Mouse (Mus musculus) thymus, adult 2 months (tissue): Measurements from ENCODE around the gene Rabepk. TPM values are rescaled to one million over a fixed set of nuclear protein-coding genes. Genes with fewer than 3 reads are reported as not detected.
"Not testable (repeated sequence)": the region's sequence is repeated elsewhere in the genome, so short reads cannot be mapped to it uniquely, and the experiment has no call there.

Experiments
- DNase-seq: peaks from one replicate; pipeline ENCODE4 v3.0.0; 2021
- H3K27ac ChIP-seq: fragments of 200-500 bp; 2 replicates; pipeline ENCODE4 v1.5.1; 2012; ENCODE audit warnings: low read length, control low read depth; ENCODE audit not compliant: control insufficient read depth, insufficient read depth
- H3K27me3 ChIP-seq: fragments of 200-500 bp; 2 replicates; pipeline ENCODE4 v1.6.1; 2012; ENCODE audit warnings: mild to moderate bottlenecking, low read length, moderate library complexity, mixed read lengths; ENCODE audit not compliant: control insufficient read depth, insufficient read depth
- H3K36me3 ChIP-seq: fragments of 200-500 bp; 2 replicates; pipeline ENCODE4 v1.6.1; 2012; ENCODE audit warnings: mild to moderate bottlenecking, low read length, moderate library complexity; ENCODE audit not compliant: control insufficient read depth, insufficient read depth
- H3K4me1 ChIP-seq: fragments of 200-500 bp; replicated peaks from 2 replicates; pipeline ENCODE4 v1.6.1; 2012; ENCODE audit warnings: low read length; ENCODE audit not compliant: control insufficient read depth, insufficient read depth
- H3K4me3 ChIP-seq: fragments of 200-500 bp; 2 replicates; pipeline ENCODE4 v1.5.1; 2012; ENCODE audit warnings: mild to moderate bottlenecking, low read length, control low read depth, moderate library complexity; ENCODE audit not compliant: control insufficient read depth, insufficient read depth
- CTCF ChIP-seq: fragments of 200-500 bp; IDR thresholded peaks from 2 replicates; pipeline ENCODE4 v1.5.1; 2012; ENCODE audit warnings: mild to moderate bottlenecking, control low read depth, low read length, moderate library complexity, borderline replicate concordance; ENCODE audit not compliant: control insufficient read depth, poor library complexity, insufficient read depth; ENCODE audit errors: extremely low read depth
- POLR2A ChIP-seq: fragments of 200-500 bp; IDR thresholded peaks from 2 replicates; pipeline ENCODE4 v1.6.1; 2012; ENCODE audit warnings: mild to moderate bottlenecking, low read length, control low read depth, moderate library complexity; ENCODE audit not compliant: control insufficient read depth, poor library complexity, insufficient read depth; ENCODE audit errors: extremely low read depth
- WGBS: fragments of 180-500 bp; shearing (Covaris S2); methylation state at CpG from one replicate; pipeline ENCODE4 v1.1.7; 2018; 5-methylcytosine and 5-hydroxymethylcytosine counted together
- polyA plus RNA-seq: library from polyadenylated mRNA; depleted of rRNA; stranded (reverse); fragments of >200 nt; gene quantifications from 2 replicates; pipeline ENCODE4 v1.2.3, GENCODE M21; 2012

Rabepk gene
- polyA plus RNA-seq, 1 experiment, result 27.2 TPM

DNA sequence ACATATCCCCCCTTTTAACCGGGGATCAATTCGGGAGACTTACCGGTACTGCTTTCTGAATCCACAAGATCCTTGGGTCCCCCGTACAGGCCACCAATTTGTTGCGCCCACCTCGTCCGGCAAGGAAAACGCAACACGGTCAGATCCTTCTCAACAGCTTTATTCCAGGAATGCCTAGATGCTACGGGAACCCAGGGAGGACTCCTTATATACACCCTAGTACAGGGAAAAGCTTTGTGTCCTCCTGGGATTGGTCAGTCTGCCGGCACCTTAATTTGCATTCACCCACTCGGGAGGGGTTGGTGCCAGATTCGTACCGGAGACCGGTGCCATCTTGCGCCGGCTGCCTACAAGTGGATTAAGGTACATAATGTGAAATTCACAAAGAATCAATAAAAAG lies 33.9 kb upstream of the Rabepk start:
- DNase-seq, result no peak
- WGBS, result 94% methylated on average over 17 of the region's 17 CpGs
- TF ChIP-seq CTCF (no peak), POLR2A (no peak)

DNA sequence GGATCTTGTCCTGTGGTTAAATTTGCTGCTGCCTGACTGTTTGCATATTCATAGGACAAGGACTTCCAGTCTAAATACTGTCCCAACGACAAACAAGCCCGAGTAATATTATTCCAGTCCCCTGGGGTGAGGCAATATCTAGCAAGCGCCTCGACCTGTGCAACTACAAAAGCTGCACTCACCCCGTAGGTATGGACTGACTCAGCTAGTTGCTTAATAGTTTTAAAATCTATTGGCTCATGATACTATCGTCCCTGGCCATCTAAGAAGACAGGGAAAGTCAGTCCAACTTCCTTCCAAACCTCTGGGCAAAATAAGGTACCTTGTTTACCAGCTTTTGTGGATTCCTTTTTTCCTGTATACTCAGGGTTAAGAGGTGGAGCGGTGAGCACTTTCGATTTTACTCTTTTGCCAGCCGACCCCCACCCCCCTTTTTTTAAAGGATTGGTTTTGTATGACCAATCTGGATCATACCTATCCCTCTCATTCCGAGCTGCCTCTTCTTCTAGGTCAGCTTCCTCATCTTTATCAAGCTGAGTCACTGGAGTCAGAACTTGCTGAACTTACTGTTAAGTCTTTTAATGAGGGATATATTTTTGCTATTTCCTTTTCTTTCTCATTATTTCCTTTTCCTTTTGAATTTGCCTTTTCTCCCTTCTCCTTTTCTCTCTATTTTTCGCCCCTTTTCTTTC lies 33.2 kb upstream of the Rabepk start, which contains the start of gene Gm34653:
Gene Gm34653, plus strand, starts transcription at position 242 of the 692 bp plus-strand sequence.
- H3K4me3 ChIP-seq, DNase-seq, H3K27me3 ChIP-seq, H3K36me3 ChIP-seq, H3K27ac ChIP-seq, H3K4me1 ChIP-seq: not testable (repeated sequence)
- WGBS, result 69% methylated on average over 11 of the region's 11 CpGs

More for the DNA sequence above, 33.9 kb upstream of the Rabepk start:
- no peak overlapping the region for H3K27ac ChIP-seq
- H3K36me3 ChIP-seq, result no peaks in the 10 kb centered on the region
- H3K27me3 ChIP-seq, result no peaks in the 10 kb centered on the region
- H3K4me1 ChIP-seq, result no peaks in the 10 kb centered on the region
- H3K4me3 ChIP-seq, result no peak overlapping the region

DNA sequence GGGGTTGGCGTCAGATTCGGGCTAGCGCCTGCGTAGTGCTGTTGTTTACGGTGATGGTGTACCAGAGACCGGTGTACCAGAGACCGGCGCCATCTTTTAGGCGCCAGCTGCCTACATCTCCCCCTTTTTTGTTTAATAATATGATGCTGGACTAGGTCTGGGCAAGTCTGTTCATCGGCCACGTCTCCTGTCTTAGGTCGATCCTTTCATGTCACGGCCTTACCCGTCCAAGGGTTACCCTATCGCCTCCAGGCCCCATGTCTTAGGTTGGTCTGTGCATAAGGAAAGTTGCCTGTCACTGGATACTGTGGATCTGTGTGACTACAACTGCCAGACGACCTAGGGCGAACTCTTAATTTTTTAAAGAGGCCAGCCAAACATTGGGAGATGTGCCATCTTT lies 30.4 kb upstream of the Rabepk start:
- not testable (repeated sequence) for H3K4me3 ChIP-seq, H3K27ac ChIP-seq, DNase-seq, H3K27me3 ChIP-seq, H3K4me1 ChIP-seq, H3K36me3 ChIP-seq
- WGBS, result 98% methylated on average over 17 of the region's 17 CpGs

DNA sequence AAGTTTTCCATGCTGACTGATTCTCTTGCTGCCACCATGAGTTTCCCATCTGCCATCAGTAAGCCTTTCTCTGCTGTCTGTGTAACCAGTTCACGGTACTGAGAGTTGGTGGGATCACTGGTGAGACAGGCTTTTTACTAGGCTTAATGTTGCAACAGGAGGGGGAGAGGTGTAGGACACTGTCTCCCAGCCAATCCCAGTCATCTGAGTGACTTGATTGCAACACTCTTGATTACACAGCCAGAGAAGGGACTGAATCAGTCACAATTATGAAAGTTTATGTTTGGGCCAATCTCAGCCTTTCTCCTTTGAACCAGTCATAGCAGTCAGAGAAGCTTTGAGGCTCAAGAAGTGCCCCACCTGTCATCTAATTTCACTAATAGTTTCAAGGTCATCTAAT lies 28.3 kb upstream of the Rabepk start:
- peaks cover 5% of the 10 kb centered on the region for H3K4me1 ChIP-seq
- DNase-seq, result no peak
- TF ChIP-seq POLR2A (no peak), CTCF (no peak)
- no peak overlapping the region for H3K27ac ChIP-seq
- H3K27me3 ChIP-seq, result no peaks in the 10 kb centered on the region
- WGBS, result 94% methylated on average over 1 of the region's 1 CpGs
- H3K36me3 ChIP-seq, result no peaks in the 10 kb centered on the region
- H3K4me3 ChIP-seq, result no peak overlapping the region

DNA sequence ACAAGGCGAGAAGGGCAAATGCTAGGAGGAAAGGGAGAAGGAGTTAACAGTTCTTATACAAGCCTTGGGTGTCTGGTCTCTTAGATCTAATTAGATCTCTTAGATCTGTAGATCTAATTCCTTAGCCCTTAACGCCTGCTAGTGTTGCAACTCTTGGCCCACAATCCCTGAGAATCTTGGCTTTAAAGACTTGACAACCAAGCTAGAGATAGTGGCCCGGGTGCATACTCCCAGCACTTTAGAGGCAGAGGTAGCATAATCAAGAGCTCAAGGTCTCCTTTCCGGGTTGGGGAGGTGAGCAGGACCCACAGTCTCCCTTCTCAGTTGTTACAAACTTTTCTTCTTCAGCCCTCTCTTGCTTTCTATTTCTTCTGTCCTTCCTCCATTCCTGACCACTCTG lies 27.9 kb upstream of the Rabepk start:
- H3K27me3 ChIP-seq, result no peaks in the 10 kb centered on the region
- WGBS, result 94% methylated on average over 4 of the region's 4 CpGs
- no peak overlapping the region for H3K27ac ChIP-seq
- H3K4me3 ChIP-seq, result no peak overlapping the region
- H3K4me1 ChIP-seq, result peaks cover 5% of the 10 kb centered on the region
- no peak for TF ChIP-seq CTCF
- no peak for TF ChIP-seq POLR2A
- DNase-seq, result no peak
- peaks cover 2% of the 10 kb centered on the region for H3K36me3 ChIP-seq

DNA sequence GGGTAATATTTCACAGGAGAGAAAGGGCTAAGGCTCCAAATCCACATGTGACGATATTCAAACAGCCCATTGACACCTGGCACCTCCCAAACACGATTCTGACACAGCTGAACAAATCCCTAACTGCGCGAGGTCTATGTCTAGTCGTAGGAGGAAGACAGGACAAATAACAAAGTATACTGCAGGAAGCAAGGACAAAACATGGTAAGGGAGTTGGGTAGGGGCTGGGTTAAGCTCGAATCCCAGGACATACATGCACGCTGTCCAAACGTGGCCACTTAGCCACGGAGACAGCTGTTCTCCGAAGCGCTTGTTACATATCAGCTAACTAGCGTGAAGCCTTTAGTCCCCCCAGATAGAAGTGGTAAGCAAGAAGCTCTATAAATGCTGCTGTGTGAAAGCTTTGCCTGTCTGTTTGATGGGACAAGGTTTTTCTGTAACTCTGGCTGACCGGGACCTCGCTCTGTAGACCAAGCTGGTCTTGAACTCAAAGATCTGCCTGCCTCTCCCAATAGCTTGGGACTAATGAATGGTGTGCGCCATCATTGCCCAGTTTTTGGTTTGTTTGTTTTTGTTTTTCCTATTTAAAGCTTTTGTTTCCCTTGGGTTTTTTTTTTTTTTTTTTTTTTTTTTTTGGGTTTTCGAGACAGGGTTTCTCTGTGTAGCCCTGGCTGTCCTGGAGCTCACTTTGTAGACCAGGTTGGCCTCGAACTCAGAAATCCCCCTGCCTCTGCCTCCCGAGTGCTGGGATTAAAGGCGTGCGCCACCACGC lies 26.9 kb upstream of the Rabepk start:
- Histone ChIP-seq H3K27me3 (no peaks in the 10 kb centered on the region), H3K27ac (0 out of 2 replicates have a peak overlapping the region, but pooled peaks have one; percentile 6), H3K4me3 (peak overlapping the region; percentile 96), H3K4me1 (peaks cover 5% of the 10 kb centered on the region), H3K36me3 (peaks cover 6% of the 10 kb centered on the region)
- TF ChIP-seq POLR2A (no peak), CTCF (no peak)
- 45% methylated on average over 21 of the region's 21 CpGs for WGBS
- DNase-seq, result no peak

DNA sequence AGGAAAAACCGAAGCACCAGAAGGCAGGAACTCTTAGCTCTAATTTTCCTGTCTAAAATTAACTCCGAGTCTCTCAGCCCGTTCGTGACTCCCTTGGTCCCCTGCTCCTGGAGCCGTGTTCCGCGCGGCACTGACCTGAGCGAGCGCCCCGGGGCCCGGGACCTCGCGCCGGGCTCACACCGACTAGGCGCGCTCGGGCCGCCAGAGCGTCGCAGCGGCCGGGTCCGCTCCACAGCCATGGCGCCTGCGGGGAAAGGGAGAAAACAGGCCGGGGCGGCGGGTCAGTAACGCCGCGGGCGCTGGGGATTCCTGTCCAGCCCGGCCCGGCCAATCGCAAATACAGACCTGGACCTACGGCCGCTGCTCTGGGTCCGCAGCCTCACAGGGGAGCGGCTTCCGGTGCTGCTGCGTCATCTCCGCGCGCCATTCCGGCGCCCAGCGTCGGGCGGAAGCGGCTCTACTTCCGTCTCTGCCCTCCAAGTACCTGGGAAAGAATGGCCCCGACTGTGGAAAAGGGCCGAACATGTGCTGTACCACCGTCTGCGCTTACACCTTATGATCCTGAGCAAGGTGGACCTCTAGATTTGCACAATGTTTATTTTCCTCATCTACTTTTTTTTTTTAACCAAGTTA lies 26.2 kb upstream of the Rabepk start, which contains the start of gene Fbxw2:
Gene Fbxw2, minus strand, starts transcription at position 485 of the 633 bp plus-strand sequence.
- WGBS, result under 1% methylated on average over 57 of the region's 57 CpGs
- Histone ChIP-seq H3K36me3 (peaks cover 8% of the 10 kb centered on the region), H3K27me3 (no peaks in the 10 kb centered on the region), H3K27ac (0 out of 2 replicates have a peak within 1 kb of the TSS, but pooled peaks have one; percentile 6), H3K4me1 (peaks cover 5% of the 10 kb centered on the region), H3K4me3 (peak within 1 kb of the TSS; percentile 96)
- TF ChIP-seq POLR2A (peak; percentile 61), CTCF (0 out of 2 replicates have a peak, but pooled peaks have one; percentile 48)
- peak; percentile 90 for DNase-seq
